Mouse (Mus musculus) liver, embryonic 13.5 days (tissue): Measurements from ENCODE around the gene Nrn1. TPM values are rescaled to one million over a fixed set of nuclear protein-coding genes. Genes with fewer than 3 reads are reported as not detected.

Source experiments
- ATAC-seq: fragments of 200-750 bp; cut with Nextera tagmentation; 2 replicates; pipeline ENCODE4 v1.8.0; 2017; ENCODE audit warnings: low read depth, mild to moderate bottlenecking, moderate number of reproducible peaks, moderate library complexity
- DNase-seq: peaks from one replicate; pipeline ENCODE4 v3.0.0; 2022
- H3K27ac ChIP-seq: fragments of 300-500 bp; sonication (generic); 2 replicates; pipeline ENCODE4 v1.5.1; 2015; ENCODE audit warnings: moderate library complexity, mild to moderate bottlenecking, inconsistent platforms
- H3K27me3 ChIP-seq: fragments of 300-500 bp; sonication (generic); 2 replicates; pipeline ENCODE4 v1.6.1; 2015; ENCODE audit warnings: mild to moderate bottlenecking, inconsistent platforms
- H3K36me3 ChIP-seq: fragments of 300-500 bp; sonication (generic); 2 replicates; pipeline ENCODE4 v1.6.1; 2015; ENCODE audit warnings: mild to moderate bottlenecking, inconsistent platforms
- H3K4me1 ChIP-seq: fragments of 300-500 bp; sonication (generic); replicated peaks from 2 replicates; pipeline ENCODE4 v1.6.1; 2015; ENCODE audit warnings: inconsistent platforms
- H3K4me2 ChIP-seq: fragments of 300-500 bp; sonication (generic); 2 replicates; pipeline ENCODE4 v1.6.1; 2015; ENCODE audit warnings: inconsistent platforms, mild to moderate bottlenecking, moderate library complexity
- H3K4me3 ChIP-seq: fragments of 300-500 bp; sonication (generic); replicated peaks from 2 replicates; pipeline ENCODE4 v1.5.1; 2015; ENCODE audit warnings: mild to moderate bottlenecking, inconsistent platforms
- H3K9ac ChIP-seq: fragments of 300-500 bp; sonication (generic); 2 replicates; pipeline ENCODE4 v1.6.1; 2015; ENCODE audit warnings: mild to moderate bottlenecking, inconsistent platforms
- H3K9me3 ChIP-seq: fragments of 300-500 bp; sonication (generic); replicated peaks from 2 replicates; pipeline ENCODE4 v1.6.1; 2016; ENCODE audit warnings: inconsistent platforms
- WGBS: fragments of 180-500 bp; shearing (Covaris S2); methylation state at CpG from one replicate; pipeline ENCODE4 v1.1.7; 2015; ENCODE audit not compliant: insufficient replicate concordance; 5-methylcytosine and 5-hydroxymethylcytosine counted together
- polyA plus RNA-seq: library from polyadenylated mRNA; unstranded; fragments of >200 nt; fragmentation: Nextera tagmentation; extraction: Ambion mirVana; gene quantifications from 2 replicates; pipeline ENCODE4 v1.2.1, GENCODE M21; 2015

The Nrn1 gene
- polyA plus RNA-seq, 1 experiment from 2014 or later = 10.4 TPM

DNA sequence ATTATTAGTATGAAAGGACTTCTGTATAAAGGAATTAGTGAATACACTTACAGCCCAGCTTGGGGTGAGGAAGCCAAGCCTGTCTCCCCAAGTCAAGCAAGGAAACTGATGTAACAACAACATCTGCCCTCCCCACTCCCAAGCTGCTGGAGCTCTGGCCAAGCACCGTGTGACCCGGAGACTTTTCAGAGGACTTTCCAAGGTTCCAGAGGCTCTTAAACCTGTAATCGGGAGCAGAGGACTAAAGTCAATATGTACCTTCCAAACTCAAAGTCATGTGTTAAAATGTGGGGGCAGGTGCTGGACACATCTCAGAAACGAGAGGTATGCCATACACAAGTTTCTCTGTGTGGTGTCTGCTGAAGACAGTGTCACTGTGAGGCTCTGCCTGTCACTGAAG lies 51.4 kb downstream of the Nrn1 start:
- no peaks in the 10 kb centered on the region for H3K36me3 ChIP-seq
- no peak overlapping the region for H3K27ac ChIP-seq
- no peak overlapping the region for H3K4me3 ChIP-seq
- 57% methylated on average over 4 of the region's 4 CpGs for WGBS
- H3K9me3 ChIP-seq = no peaks in the 10 kb centered on the region
- ATAC-seq = no peak
- H3K27me3 ChIP-seq = no peaks in the 10 kb centered on the region
- no peak for DNase-seq
- H3K4me2 ChIP-seq = no peak overlapping the region
- H3K4me1 ChIP-seq = no peaks in the 10 kb centered on the region
- no peak overlapping the region for H3K9ac ChIP-seq

- Histone ChIP-seq H3K27ac (no peak overlapping the region), H3K4me2 (no peak overlapping the region), H3K4me1 (no peaks in the 10 kb centered on the region), H3K36me3 (no peaks in the 10 kb centered on the region), H3K9ac (no peak overlapping the region), H3K9me3 (no peaks in the 10 kb centered on the region), H3K27me3 (no peaks in the 10 kb centered on the region), H3K4me3 (no peak overlapping the region)
- no peak for ATAC-seq
- 68% methylated on average over 8 of the region's 8 CpGs for WGBS
- no peak for DNase-seq
These were observed 54.1 kb downstream of the Nrn1 start for GRCm38 (mm10) chr13:36680690-36681355.

DNA sequence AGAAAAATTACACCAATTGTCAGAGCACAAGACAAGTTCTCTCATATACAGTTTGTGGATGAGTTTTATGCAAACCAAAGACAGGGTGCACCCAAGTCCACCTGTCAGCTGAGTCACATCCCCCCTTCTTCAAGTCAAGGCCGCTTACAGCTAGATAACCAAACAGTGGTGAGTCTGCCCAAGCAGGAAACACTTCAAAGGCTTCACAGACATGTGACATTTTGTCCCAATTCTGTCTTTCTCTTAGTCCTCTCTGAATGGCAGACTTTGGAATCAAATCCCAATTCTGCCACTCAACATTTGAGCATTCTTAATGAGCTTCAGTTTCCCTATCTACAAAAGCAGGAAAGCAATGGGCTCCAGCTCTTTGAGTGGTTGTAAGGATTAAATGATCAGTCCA lies 55.6 kb downstream of the Nrn1 start:
- Histone ChIP-seq H3K4me3 (no peak overlapping the region), H3K9ac (no peak overlapping the region), H3K27ac (no peak overlapping the region), H3K9me3 (no peaks in the 10 kb centered on the region), H3K36me3 (no peaks in the 10 kb centered on the region), H3K4me1 (no peaks in the 10 kb centered on the region), H3K4me2 (no peak overlapping the region), H3K27me3 (no peaks in the 10 kb centered on the region)
- ATAC-seq (no peak), DNase-seq (no peak)
- 27% methylated on average over 1 of the region's 1 CpGs for WGBS
